Mouse (Mus musculus): ENCODE measurements around the gene Zcchc17. TPM values are rescaled to one million over a fixed set of nuclear protein-coding genes. Genes with fewer than 3 reads are reported as not detected.

Zcchc17 gene
- polyA plus RNA-seq, 1 experiment from 2014 or later = 56.8 TPM

GRCm38 (mm10) chr4:130312526-130312925 is 47.2 kb downstream of the Zcchc17 start:
- Histone ChIP-seq H3K36me3 (ENCODE audit: control insufficient read depth, insufficient read depth, low read length) (no peaks in the 10 kb centered on the region), H3K9me3 (replicated peaks; ENCODE audit: control insufficient read depth, low read length) (no peaks in the 10 kb centered on the region), H3K4me1 (ENCODE audit: control insufficient read depth, insufficient read depth, low read length) (peaks cover 19% of the 10 kb centered on the region), H3K27ac (ENCODE audit: low read length) (no peak overlapping the region), H3K9ac (ENCODE audit: low read length) (no peak overlapping the region), H3K4me3 (replicated peaks; ENCODE audit: low read length) (no peak overlapping the region), H3K4me2 (ENCODE audit: low read depth, low read length) (no peak overlapping the region), H3K27me3 (ENCODE audit: control insufficient read depth, insufficient read depth, low read length) (peaks cover 21% of the 10 kb centered on the region)
- no peak for ATAC-seq (ENCODE audit: insufficient read depth, low FRiP score)
- 84% methylated on average over 3 of the region's 3 CpGs for WGBS

GRCm38 (mm10) chr4:130309254-130309653 is 50.5 kb downstream of the Zcchc17 start:
- peak overlapping the region; percentile 96 for H3K4me2 ChIP-seq (ENCODE audit: low read depth, low read length)
- H3K27ac ChIP-seq (ENCODE audit: low read length) = no peak overlapping the region
- peaks cover 31% of the 10 kb centered on the region for H3K27me3 ChIP-seq (ENCODE audit: control insufficient read depth, insufficient read depth, low read length)
- H3K9ac ChIP-seq (ENCODE audit: low read length) = no peak overlapping the region
- H3K4me3 ChIP-seq (replicated peaks; ENCODE audit: low read length) = no peak overlapping the region
- H3K36me3 ChIP-seq (ENCODE audit: control insufficient read depth, insufficient read depth, low read length) = no peaks in the 10 kb centered on the region
- WGBS = 49% methylated on average over 8 of the region's 8 CpGs
- ATAC-seq (ENCODE audit: insufficient read depth, low FRiP score) = peak; percentile 15; the same call in 1 of the 2 replicates
- no peaks in the 10 kb centered on the region for H3K9me3 ChIP-seq (replicated peaks; ENCODE audit: control insufficient read depth, low read length)
- peaks cover 13% of the 10 kb centered on the region for H3K4me1 ChIP-seq (ENCODE audit: control insufficient read depth, insufficient read depth, low read length)

GRCm38 (mm10) chr4:130308231-130309081 is 51.3 kb downstream of the Zcchc17 start, which contains the start of the genes Fabp3 and Gm10570:
Fabp3 (plus strand) TSS chr4:130308595.
Gm10570 (minus strand) TSS chr4:130308674.
- H3K9me3 ChIP-seq (replicated peaks; ENCODE audit: control insufficient read depth, low read length) = no peaks in the 10 kb centered on the region
- H3K4me1 ChIP-seq (ENCODE audit: control insufficient read depth, insufficient read depth, low read length) = peaks cover 13% of the 10 kb centered on the region
- H3K4me3 ChIP-seq (replicated peaks; ENCODE audit: low read length) = peak within 1 kb of the TSS; percentile 57
- H3K9ac ChIP-seq (ENCODE audit: low read length) = peak within 1 kb of the TSS; percentile 68
- under 1% methylated on average over 52 of the region's 52 CpGs for WGBS
- H3K27me3 ChIP-seq (ENCODE audit: control insufficient read depth, insufficient read depth, low read length) = peaks cover 31% of the 10 kb centered on the region
- no peak within 1 kb of the TSS for H3K27ac ChIP-seq (ENCODE audit: low read length)
- H3K36me3 ChIP-seq (ENCODE audit: control insufficient read depth, insufficient read depth, low read length) = no peaks in the 10 kb centered on the region
- peak; percentile 41; the same call in 1 of the 2 replicates for ATAC-seq (ENCODE audit: insufficient read depth, low FRiP score)
- H3K4me2 ChIP-seq (ENCODE audit: low read depth, low read length) = peak within 1 kb of the TSS; percentile 96

- H3K27me3 ChIP-seq (ENCODE audit: control insufficient read depth, insufficient read depth, low read length) = peaks cover 31% of the 10 kb centered on the region
- H3K36me3 ChIP-seq (ENCODE audit: control insufficient read depth, insufficient read depth, low read length) = no peaks in the 10 kb centered on the region
- peak overlapping the region; percentile 96 for H3K4me2 ChIP-seq (ENCODE audit: low read depth, low read length)
- H3K27ac ChIP-seq (ENCODE audit: low read length) = no peak overlapping the region
- peaks cover 13% of the 10 kb centered on the region for H3K4me1 ChIP-seq (ENCODE audit: control insufficient read depth, insufficient read depth, low read length)
- under 1% methylated on average over 23 of the region's 23 CpGs for WGBS
- peak overlapping the region; percentile 57 for H3K4me3 ChIP-seq (replicated peaks; ENCODE audit: low read length)
- peak overlapping the region; percentile 66 for H3K9ac ChIP-seq (ENCODE audit: low read length)
- ATAC-seq (ENCODE audit: insufficient read depth, low FRiP score) = peak; percentile 60; the same call in 1 of the 2 replicates
- H3K9me3 ChIP-seq (replicated peaks; ENCODE audit: control insufficient read depth, low read length) = no peaks in the 10 kb centered on the region
Observed at GRCm38 (mm10) chr4:130307851-130308230, 51.9 kb downstream of the Zcchc17 start.

- no peaks in the 10 kb centered on the region for H3K36me3 ChIP-seq (ENCODE audit: control insufficient read depth, insufficient read depth, low read length)
- no peak overlapping the region for H3K4me3 ChIP-seq (replicated peaks; ENCODE audit: low read length)
- peaks cover 31% of the 10 kb centered on the region for H3K27me3 ChIP-seq (ENCODE audit: control insufficient read depth, insufficient read depth, low read length)
- WGBS = 71% methylated on average over 10 of the region's 10 CpGs
- H3K4me1 ChIP-seq (ENCODE audit: control insufficient read depth, insufficient read depth, low read length) = peaks cover 13% of the 10 kb centered on the region
- H3K27ac ChIP-seq (ENCODE audit: low read length) = no peak overlapping the region
- H3K9me3 ChIP-seq (replicated peaks; ENCODE audit: control insufficient read depth, low read length) = no peaks in the 10 kb centered on the region
- no peak for ATAC-seq (ENCODE audit: insufficient read depth, low FRiP score)
- 0 out of 2 replicates have a peak overlapping the region, but pooled peaks have one; percentile 96 for H3K4me2 ChIP-seq (ENCODE audit: low read depth, low read length)
- no peak overlapping the region for H3K9ac ChIP-seq (ENCODE audit: low read length)
Observed at GRCm38 (mm10) chr4:130306796-130307630, 52.7 kb downstream of the Zcchc17 start.

GRCm38 (mm10) chr4:130304746-130305145 is 55.0 kb downstream of the Zcchc17 start:
- peaks cover 24% of the 10 kb centered on the region for H3K27me3 ChIP-seq (ENCODE audit: control insufficient read depth, insufficient read depth, low read length)
- no peak for ATAC-seq (ENCODE audit: insufficient read depth, low FRiP score)

GRCm38 (mm10) chr4:130302285-130302870 is 57.4 kb downstream of the Zcchc17 start:
- Histone ChIP-seq H3K4me2 (ENCODE audit: low read depth, low read length) (no peak overlapping the region), H3K4me1 (ENCODE audit: control insufficient read depth, insufficient read depth, low read length) (no peaks in the 10 kb centered on the region), H3K4me3 (replicated peaks; ENCODE audit: low read length) (no peak overlapping the region), H3K9me3 (replicated peaks; ENCODE audit: control insufficient read depth, low read length) (no peaks in the 10 kb centered on the region), H3K27ac (ENCODE audit: low read length) (no peak overlapping the region), H3K9ac (ENCODE audit: low read length) (no peak overlapping the region), H3K36me3 (ENCODE audit: control insufficient read depth, insufficient read depth, low read length) (no peaks in the 10 kb centered on the region), H3K27me3 (ENCODE audit: control insufficient read depth, insufficient read depth, low read length) (peaks cover 9% of the 10 kb centered on the region; the same call in 1 of the 2 replicates)
- WGBS = 56% methylated on average over 12 of the region's 12 CpGs
- ATAC-seq (ENCODE audit: insufficient read depth, low FRiP score) = no peak

More at GRCm38 (mm10) chr4:130304746-130305145, 55.0 kb downstream of the Zcchc17 start:
- H3K36me3 ChIP-seq (ENCODE audit: control insufficient read depth, insufficient read depth, low read length) = no peaks in the 10 kb centered on the region
- no peak overlapping the region for H3K9ac ChIP-seq (ENCODE audit: low read length)
- H3K4me3 ChIP-seq (replicated peaks; ENCODE audit: low read length) = no peak overlapping the region
- H3K9me3 ChIP-seq (replicated peaks; ENCODE audit: control insufficient read depth, low read length) = no peaks in the 10 kb centered on the region
- no peak overlapping the region for H3K4me2 ChIP-seq (ENCODE audit: low read depth, low read length)
- H3K4me1 ChIP-seq (ENCODE audit: control insufficient read depth, insufficient read depth, low read length) = peaks cover 13% of the 10 kb centered on the region
- WGBS = 42% methylated on average over 3 of the region's 3 CpGs
- H3K27ac ChIP-seq (ENCODE audit: low read length) = no peak overlapping the region

GRCm38 (mm10) chr4:130299629-130300018 is 60.1 kb downstream of the Zcchc17 start:
- H3K4me1 ChIP-seq (ENCODE audit: control insufficient read depth, insufficient read depth, low read length) = peaks cover 11% of the 10 kb centered on the region; the same call in 1 of the 2 replicates
- no peak for ATAC-seq (ENCODE audit: insufficient read depth, low FRiP score)
- no peak overlapping the region for H3K4me2 ChIP-seq (ENCODE audit: low read depth, low read length)
- no peaks in the 10 kb centered on the region for H3K27me3 ChIP-seq (ENCODE audit: control insufficient read depth, insufficient read depth, low read length)
- no peaks in the 10 kb centered on the region for H3K36me3 ChIP-seq (ENCODE audit: control insufficient read depth, insufficient read depth, low read length)
- no peak overlapping the region for H3K9ac ChIP-seq (ENCODE audit: low read length)
- WGBS = 77% methylated on average over 8 of the region's 8 CpGs
- H3K4me3 ChIP-seq (replicated peaks; ENCODE audit: low read length) = no peak overlapping the region
- H3K27ac ChIP-seq (ENCODE audit: low read length) = no peak overlapping the region
- H3K9me3 ChIP-seq (replicated peaks; ENCODE audit: control insufficient read depth, low read length) = no peaks in the 10 kb centered on the region
